Mouse (Mus musculus) ES-E14 (cell line): ENCODE data around the gene Slc35e3.
"Not testable (repeated sequence)": the region's sequence is repeated elsewhere in the genome, so short reads cannot be mapped to it uniquely, and the experiment has no call there.

ENCODE experiments used
- CHD2 ChIP-seq: IDR thresholded peaks from 2 replicates; pipeline ENCODE4 v1.6.1; 2014; ENCODE audit warnings: mild to moderate bottlenecking, low read depth, low read length, inconsistent platforms
- ZC3H11A ChIP-seq: IDR thresholded peaks from 2 replicates; pipeline ENCODE4 v1.6.1; 2012; ENCODE audit warnings: low read depth, mild to moderate bottlenecking, inconsistent platforms, low read length, borderline replicate concordance

DNA sequence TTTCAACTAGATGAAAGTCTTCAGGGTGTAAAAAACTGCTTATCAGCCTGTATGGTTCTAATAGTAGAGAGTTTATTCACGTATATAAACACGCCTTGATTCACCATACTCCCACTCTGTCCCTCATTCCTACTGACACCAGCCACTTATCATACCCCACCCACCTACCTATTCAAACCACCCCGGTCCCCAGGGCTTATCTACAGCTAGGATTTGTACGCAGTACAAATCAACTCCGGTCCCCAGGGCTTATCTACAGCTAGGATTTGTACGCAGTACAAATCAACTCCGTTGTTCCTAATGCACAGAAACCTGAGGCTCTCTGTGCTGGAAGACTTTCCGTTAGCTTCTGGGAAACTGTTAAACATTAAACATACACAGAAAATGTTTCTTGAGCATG is 12.5 kb downstream of the Slc35e3 start:
- TF ChIP-seq ZC3H11A, CHD2: not testable (repeated sequence)
